Mouse (Mus musculus) cerebellum, adult 11-12 months (tissue): Measurements from ENCODE around the gene Zfyve16.

Source experiments
- DNase-seq: peaks from one replicate; pipeline ENCODE4 v3.0.0; 2022

Zfyve16 gene

DNA sequence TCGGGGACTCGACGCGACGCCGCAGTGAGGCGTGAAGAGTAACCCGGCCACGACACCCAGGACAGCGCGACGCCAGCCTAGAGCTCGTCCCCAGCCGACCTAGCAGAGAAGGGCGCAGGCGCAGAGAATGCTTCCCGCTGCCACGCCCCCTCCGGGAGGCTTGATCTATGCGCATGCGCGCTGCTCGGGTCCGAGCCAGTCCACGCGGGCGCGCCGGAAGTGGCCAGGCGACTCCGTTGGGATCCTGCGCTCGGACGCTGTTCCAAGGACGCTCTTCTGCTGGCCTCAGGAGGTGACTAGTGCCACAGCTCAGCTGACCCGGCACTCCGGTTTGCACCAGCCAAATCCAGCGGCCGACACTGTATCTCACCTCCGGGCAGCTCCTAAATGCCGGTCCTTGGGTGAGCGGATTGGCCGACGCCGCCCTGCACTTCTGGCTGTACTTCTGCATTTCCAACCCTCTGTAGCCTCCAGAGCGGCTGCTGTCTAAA is at the start of gene Zfyve16:
Gene Zfyve16 (minus strand): TSS at position 148 of the 491 bp plus-strand sequence.
- DNase-seq: peak; percentile 97

- no peak for DNase-seq
Observed at GRCm38 (mm10) chr13:92578210-92578609, 47.5 kb upstream of the Zfyve16 start.

DNA sequence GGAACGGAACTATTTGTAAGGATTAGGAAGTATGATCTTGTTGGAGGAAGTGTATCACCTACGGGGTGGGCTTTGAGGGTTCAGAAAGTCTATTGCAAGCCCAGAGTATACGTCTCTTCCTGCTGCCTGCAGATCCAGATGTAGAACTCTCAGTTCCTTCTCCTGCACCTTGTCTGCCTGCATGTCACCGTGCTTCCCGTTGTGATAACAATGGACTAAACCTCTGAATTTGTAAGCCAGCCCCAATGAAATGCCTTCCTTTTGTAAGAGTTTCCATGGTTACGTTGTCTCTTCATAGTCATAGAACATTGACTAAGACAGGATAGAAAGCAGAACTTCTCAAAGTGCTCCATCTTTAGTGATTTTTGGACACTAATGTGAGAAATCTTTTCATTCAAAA is 46.0 kb upstream of the Zfyve16 start:
- no peak for DNase-seq

GRCm38 (mm10) chr13:92576072-92576471 is 45.4 kb upstream of the Zfyve16 start, which contains the start of gene Spz1:
Gene Spz1 (minus strand): TSS chr13:92576172.
- DNase-seq: no peak

DNA sequence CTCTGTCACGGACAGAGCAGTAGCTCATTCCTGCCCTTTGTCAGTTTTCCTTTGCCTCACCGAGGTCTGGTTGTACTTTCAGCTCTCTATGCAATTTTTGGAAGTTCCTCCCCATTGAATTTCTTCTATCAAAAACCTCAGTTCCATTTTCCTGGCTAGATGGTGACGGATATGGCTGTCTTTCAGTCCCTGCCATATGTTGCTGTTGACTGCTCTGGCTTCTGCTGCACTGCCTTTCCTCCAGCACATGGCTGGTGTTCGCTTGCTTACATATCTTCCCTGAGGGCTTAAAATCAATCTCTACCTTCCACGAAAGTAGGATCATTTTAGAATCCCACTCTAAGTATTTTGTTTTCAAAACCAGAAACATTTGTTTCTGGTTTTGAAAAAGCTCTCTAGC is 28.8 kb upstream of the Zfyve16 start:
- no peak for DNase-seq

GRCm38 (mm10) chr13:92557229-92557628 is 26.6 kb upstream of the Zfyve16 start:
- DNase-seq: no peak

DNA sequence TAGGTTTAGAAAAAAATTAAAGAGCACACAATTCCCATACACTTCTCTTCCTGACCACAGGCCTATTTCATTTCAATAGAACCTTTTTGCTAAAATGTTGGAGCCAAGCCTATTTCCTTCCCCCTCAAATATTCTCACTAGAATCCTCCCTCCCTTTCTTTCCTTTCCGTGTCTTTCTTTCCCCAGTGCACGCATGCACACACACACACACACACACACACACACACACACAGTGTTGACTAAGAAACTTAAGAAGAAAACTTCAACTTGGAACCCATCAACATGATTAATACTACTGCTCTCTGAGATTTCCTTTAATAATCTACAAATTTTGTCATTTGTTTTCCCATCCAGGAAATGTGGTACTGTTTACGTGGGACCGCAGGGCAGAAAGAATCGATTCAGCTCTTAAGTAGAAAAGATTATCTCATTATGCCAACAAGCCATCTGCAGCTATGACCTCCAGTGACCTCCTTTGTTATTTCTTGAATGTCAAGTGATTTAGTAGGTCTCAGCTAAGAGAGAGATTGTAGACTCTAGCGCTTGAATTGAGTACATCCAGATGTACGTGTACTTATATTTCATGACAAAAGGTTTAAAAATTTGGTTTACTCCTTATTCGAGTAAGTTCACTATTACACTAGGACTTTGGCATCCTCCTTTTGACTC is 25.9 kb upstream of the Zfyve16 start:
- no peak for DNase-seq

GRCm38 (mm10) chr13:92547093-92547492 is 16.4 kb upstream of the Zfyve16 start:
- no peak for DNase-seq

DNA sequence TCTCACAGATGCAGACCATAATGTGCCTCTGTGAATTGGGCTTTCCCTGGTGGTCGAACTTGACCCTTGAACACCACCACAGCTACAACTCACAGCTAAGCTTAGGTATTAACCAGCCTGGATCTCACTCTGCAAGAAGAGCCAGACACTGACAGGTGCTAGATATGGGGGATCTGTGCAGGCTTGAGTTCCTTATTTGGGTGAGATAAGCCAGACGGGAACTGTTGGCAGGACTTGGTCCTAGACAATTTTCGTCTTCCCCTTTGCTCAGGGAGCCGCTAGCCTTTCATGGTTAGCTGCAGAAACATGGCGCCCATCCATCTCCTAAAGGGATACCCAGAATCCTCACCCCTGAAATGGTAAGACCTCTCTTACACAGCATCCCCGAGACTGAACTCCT is 10.3 kb upstream of the Zfyve16 start:
- no peak for DNase-seq

- no peak for DNase-seq
Observed at GRCm38 (mm10) chr13:92539126-92539525, 8.5 kb upstream of the Zfyve16 start.

DNA sequence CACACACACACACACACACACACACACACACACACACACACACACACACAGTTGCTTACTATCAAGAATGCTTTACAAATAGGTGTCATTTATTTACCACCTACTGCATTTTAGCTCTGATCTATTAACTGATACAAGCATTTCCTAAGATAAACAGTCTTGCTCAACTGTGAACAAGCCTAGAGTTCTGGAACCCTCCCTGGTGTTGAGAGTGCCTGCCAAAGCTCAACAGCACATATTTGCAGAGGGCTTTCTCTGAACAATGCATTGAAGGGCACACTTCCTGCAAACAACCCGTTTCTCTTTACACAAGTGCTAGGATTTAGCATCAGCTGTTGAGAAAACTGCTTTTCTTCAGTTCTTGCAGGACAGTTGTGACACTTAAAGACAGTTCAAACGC is 3.1 kb upstream of the Zfyve16 start:
- no peak for DNase-seq

- no peak for DNase-seq
Observed at GRCm38 (mm10) chr13:92532216-92532615, 1.5 kb upstream of the Zfyve16 start.

- DNase-seq: no peak
Observed at GRCm38 (mm10) chr13:92531237-92531636, 569 bp upstream of the Zfyve16 start.

DNA sequence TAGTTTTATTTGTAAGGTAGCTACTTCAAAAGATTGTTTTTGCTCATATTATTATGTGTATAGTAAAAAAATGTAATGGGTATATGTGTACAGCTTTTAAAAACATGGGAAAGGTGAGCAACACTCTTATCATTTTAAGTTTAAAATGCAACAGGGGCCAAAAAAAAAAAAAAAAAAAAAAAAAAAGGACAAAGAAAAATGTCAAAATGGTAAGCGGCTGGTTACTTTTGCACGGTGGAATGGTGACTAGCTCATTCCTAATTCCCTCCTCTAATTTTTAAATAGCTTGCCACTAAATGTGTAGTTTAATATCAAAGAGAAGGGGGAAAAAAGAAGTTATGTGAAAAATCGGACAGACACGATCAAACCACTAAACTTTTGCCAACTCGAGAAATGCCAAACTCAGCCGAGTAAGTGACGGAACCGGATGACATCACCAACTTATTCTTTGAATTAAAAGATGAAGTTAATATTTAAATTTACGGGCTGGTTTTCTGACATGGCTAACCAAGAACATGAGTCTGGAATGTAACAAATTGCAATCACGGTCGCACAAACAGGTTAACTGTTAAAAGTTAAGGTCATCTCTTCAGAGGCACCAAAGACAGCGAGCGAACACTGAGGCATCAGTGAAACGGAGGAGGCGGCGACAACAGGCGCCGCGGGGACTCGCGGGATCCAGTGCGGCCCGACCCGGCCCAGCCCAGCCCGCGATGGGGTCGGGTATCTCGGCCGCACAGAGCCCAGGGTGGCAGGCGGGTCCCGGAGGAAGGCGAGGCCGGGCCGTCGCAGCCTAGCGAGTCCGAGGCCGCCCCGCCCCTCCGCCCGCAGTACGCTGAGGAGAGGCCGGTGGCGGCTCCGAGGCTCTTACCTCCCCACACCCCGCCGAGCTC is 594 bp downstream of the Zfyve16 start:
- no peak for DNase-seq

DNA sequence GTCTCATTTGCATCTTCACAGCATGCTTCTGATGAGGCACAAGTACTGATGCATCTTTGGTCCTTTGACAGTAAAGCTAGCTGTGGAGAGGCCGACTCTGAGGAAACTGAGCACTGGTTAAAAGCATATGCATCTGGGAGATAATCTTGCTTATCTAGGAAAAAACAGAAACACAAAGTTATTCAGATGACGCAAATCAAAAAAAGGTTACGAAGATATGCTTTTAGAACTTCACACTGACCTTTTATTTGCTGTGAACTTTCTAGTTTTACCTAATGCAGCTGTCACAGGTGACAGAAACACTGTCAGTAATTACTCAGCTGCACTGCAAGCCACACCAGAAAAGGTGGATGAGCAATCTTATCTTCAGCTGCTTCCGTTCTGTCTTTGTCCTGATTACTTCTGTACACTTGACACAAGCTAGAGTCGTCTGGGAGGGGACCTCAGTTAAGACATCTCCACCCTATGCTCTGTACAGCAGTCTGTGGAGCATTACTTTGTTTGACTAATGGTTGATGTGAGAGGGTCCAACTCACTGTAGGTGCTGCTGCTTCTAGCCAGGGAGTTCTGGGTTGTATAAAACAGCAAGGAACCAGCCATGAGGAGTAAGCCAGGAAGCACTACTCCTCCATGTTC is 7.4 kb downstream of the Zfyve16 start:
- DNase-seq: no peak

GRCm38 (mm10) chr13:92504871-92505270 is 25.8 kb downstream of the Zfyve16 start:
- no peak for DNase-seq

DNA sequence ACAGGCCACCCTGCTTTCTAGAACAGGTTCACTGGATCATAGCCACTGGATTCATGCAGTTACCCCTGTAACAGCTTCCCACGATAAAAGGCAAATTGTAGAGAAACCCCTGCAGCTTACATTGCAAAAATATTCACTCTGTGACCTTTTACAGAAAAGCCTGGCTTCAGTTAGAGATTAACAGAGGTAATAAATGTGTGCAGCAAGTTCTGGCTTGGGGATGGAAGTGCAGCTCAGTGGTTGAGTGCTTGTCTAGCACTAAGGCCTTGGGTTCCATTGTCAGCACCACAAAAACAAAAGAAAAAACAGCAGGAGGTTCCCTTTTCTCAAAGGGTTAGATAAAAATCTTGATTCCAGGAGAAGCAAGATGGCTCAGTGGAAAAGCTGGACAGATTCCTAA is 38.7 kb downstream of the Zfyve16 start:
- DNase-seq: no peak

DNA sequence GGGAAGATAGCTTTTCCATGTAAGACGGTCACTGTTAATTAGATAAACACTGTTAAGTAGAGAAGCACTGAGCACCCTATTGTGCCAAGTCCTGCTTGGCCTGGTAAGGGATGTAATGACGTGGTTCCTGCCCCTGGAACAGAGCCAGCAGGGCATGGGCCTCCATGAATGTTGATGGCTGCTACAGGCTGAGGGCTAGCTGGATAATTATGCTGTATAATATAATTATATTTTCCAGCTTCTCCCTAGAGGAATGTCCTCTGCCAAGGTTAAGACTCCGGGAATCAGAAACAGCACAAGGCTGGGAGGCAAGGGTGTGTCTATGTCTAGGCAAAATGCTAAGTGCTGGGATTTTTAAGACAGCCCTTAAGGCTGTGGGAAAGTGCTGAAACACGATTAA is 39.9 kb downstream of the Zfyve16 start:
- DNase-seq: no peak

DNA sequence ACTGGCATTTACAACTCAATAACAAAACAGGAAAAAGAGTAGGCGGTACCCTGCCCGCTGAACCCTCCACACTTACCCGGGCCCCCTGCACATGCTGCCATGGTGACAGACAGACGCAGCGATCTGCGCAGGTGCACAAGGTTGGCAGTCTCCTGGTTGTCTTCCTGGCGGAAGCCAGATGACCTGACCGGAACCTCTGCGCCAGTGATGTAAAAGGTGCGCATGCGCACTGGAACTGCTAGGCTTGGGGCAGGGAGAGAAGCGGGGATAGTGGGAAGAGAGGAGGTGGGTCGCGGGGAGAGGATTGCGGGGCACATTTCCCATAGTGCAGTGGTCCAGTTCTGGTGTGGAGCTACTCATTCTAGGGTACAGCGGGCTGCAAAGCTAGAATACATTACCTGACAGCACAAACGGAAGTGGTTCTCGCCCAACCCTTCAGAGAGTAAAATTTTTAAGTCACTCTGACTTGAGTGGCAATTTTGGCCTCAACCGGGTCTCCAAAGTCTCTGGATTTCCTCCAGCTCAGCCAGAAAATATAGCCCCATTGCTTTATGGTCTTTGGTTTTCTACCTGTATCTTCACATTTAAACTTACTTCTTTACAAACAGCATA is 46.7 kb downstream of the Zfyve16 start, which contains the start of gene Fam151b:
Gene Fam151b (minus strand): TSS at position 164 of the 612 bp plus-strand sequence.
- peak; percentile 96 for DNase-seq

DNA sequence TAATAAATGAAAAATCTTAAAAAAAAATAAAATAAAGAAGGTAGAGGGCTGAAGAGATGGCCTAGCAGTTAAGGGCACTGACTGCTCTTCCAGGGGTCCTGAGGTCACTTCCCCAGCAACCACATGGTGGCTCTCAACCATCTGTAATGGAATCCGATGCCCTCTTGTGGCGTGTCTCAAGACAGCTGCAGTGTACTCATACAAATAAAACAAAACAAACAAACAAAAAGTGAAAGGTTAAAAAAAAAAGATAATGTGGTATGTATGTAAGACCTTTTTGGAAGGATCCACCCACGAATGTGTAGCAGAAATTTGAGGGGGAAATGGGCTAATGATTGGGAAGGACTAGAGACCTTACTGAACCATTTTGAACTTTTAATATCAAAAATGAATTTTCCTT is 47.3 kb downstream of the Zfyve16 start:
- DNase-seq: peak; percentile 41

DNA sequence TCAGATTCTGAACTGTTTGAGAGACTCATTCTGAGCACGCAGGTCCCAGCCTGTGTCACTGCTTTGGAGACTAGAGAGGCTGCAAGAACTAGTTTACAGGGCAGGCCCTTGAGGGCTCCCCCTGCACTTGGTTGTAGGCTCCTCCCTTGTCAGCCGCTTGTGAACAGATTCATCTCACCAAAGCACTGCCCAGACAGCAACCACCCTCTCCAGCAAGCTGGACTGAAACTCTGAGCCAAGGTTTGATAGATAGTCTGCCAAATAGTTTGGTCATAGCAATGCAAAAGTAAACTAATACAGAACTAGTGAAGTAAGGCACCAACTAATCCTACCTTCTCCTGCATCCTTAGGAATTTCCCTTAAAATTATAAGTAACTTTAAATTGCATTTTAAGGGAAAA is 60.5 kb downstream of the Zfyve16 start:
- DNase-seq: no peak

DNA sequence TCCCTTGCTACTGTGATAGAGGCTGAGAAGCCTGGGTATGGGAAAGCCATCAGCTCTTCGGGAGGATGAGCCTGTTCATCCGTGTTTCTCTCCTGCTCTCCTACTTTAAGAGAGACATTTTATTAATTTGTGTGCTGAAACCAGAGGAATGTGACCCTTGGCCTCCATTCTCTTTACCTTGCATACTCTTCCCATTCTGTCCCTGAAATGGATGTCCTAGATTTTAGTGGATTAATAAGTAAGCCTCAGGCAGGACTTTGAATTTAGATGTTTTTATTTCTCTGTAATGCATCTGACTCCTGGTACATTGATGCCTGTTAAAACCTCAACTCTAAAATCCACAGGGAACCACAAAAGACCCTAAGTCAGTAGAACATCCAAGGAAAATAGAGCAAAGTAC is 61.3 kb downstream of the Zfyve16 start:
- DNase-seq: no peak

GRCm38 (mm10) chr13:92467891-92468290 is 62.8 kb downstream of the Zfyve16 start:
- no peak for DNase-seq
